Mouse (Mus musculus) CH12.LX (cell line): ENCODE data around the gene Apol9a.
"Not testable (repeated sequence)": the region's sequence is repeated elsewhere in the genome, so short reads cannot be mapped to it uniquely, and the experiment has no call there.

Experiments used
- CTCF ChIP-seq, 2 experiments: IDR thresholded peaks in 1 of 2; conservative IDR thresholded peaks in 1 of 2; 2 replicates each; pipeline ENCODE4 v1.5.1; 2011 to 2012; ENCODE audit warnings: low read depth in 2 of 2, low read length in 2 of 2, improper control_type of control experiment in 1 of 2, inconsistent platforms in 1 of 2, mild to moderate bottlenecking in 1 of 2, moderate library complexity in 1 of 2
- EP300 ChIP-seq: IDR thresholded peaks from 2 replicates; pipeline ENCODE4 v1.6.1; 2011; ENCODE audit warnings: low read length, improper control_type of control experiment
- HCFC1 ChIP-seq: IDR thresholded peaks from 2 replicates; pipeline ENCODE4 v1.6.1; 2012; ENCODE audit warnings: low read depth, mild to moderate bottlenecking, inconsistent platforms, low read length, improper control_type of control experiment
- JUND ChIP-seq: conservative IDR thresholded peaks from 2 replicates; pipeline ENCODE4 v1.6.1; 2011; ENCODE audit warnings: low read depth, low read length, improper control_type of control experiment
- MAFK ChIP-seq: IDR thresholded peaks from 2 replicates; pipeline ENCODE4 v1.6.1; 2011; ENCODE audit warnings: low read length, improper control_type of control experiment; ENCODE audit not compliant: insufficient replicate concordance
- MXI1 ChIP-seq: IDR thresholded peaks from 2 replicates; pipeline ENCODE4 v1.6.1; 2011; ENCODE audit warnings: mild to moderate bottlenecking, low read depth, low read length, improper control_type of control experiment
- POLR2A ChIP-seq: IDR thresholded peaks from 2 replicates; pipeline ENCODE4 v1.6.1; 2011; ENCODE audit warnings: low read depth, mild to moderate bottlenecking, improper control_type of control experiment, low read length
- RAD21 ChIP-seq: IDR thresholded peaks from 2 replicates; pipeline ENCODE4 v1.6.1; 2011; ENCODE audit warnings: low read depth, mild to moderate bottlenecking, low read length, improper control_type of control experiment, moderate library complexity
- TCF12 ChIP-seq: IDR thresholded peaks from 2 replicates; pipeline ENCODE4 v1.6.1; 2014; ENCODE audit warnings: low read depth, mild to moderate bottlenecking, inconsistent platforms, low read length, improper control_type of control experiment
- UBTF ChIP-seq: IDR thresholded peaks from 2 replicates; pipeline ENCODE4 v1.6.1; 2012; ENCODE audit warnings: low read depth, mild to moderate bottlenecking, inconsistent platforms, low read length, improper control_type of control experiment, moderate library complexity
- ZNF384 ChIP-seq: IDR thresholded peaks from 2 replicates; pipeline ENCODE4 v1.6.1; 2012; ENCODE audit warnings: low read depth, low read length, improper control_type of control experiment, inconsistent platforms

GRCm38 (mm10) chr15:77419657-77420056 is 8.7 kb upstream of the Apol9a start:
- TF ChIP-seq CTCF (conservative IDR thresholded peaks at IDR 0.05 in 1 of 2, IDR thresholded peaks at IDR 0.05 in 1 of 2; ENCODE audit: low read depth in 2 of 2, low read length in 2 of 2); MAFK; EP300; JUND; TCF12; MXI1; POLR2A; ZNF384; HCFC1; UBTF; RAD21: not testable (repeated sequence)
